Mouse (Mus musculus) CH12.LX (cell line): ENCODE results near the gene Cgrrf1. TPM values are rescaled to one million over a fixed set of nuclear protein-coding genes. Genes with fewer than 3 reads are reported as not detected.

Experiments used
- DNase-seq: peaks from one replicate; pipeline ENCODE4 v3.0.0-alpha.2; 2013; ENCODE audit errors: extremely low read depth
- H3K27ac ChIP-seq: 2 replicates; pipeline ENCODE4 v1.5.1; 2012; ENCODE audit warnings: low read depth, mild to moderate bottlenecking, control low read depth, moderate library complexity; ENCODE audit not compliant: insufficient read depth
- H3K27me3 ChIP-seq: replicated peaks from 2 replicates; pipeline ENCODE3; 2012; ENCODE audit warnings: inconsistent platforms
- H3K36me3 ChIP-seq, 2 experiments: replicated peaks in 1 of 2; 2 replicates each; pipeline versions ENCODE3 to v1.6.1; 2012; ENCODE audit warnings: inconsistent platforms in 1 of 2, low read length in 1 of 2, mild to moderate bottlenecking in 1 of 2, mixed read lengths in 1 of 2, moderate library complexity in 1 of 2; ENCODE audit not compliant: control insufficient read depth in 1 of 2, insufficient read depth in 1 of 2
- H3K4me1 ChIP-seq, 2 experiments: 2 replicates each; pipeline ENCODE4 v1.6.1; 2012; ENCODE audit warnings: inconsistent platforms in 1 of 2, moderate library complexity in 1 of 2; ENCODE audit not compliant: insufficient read depth in 2 of 2, control insufficient read depth in 1 of 2
- H3K4me2 ChIP-seq: 2 replicates; pipeline ENCODE4 v1.6.1; 2012; ENCODE audit warnings: low read depth, mild to moderate bottlenecking, control low read depth; ENCODE audit not compliant: poor library complexity, insufficient read depth, severe bottlenecking
- H3K4me3 ChIP-seq, 3 experiments: fragments of 150-350 bp in 1 of 3; sonication (generic) in 1 of 3; replicated peaks in 1 of 3; 2 replicates each; pipeline versions ENCODE3 to v1.5.1; 2011 to 2012; ENCODE audit warnings: low read depth in 2 of 3, low read length in 2 of 3, mild to moderate bottlenecking in 2 of 3, moderate library complexity in 2 of 3, control low read depth in 1 of 3, improper control_type of control experiment in 1 of 3, inconsistent platforms in 1 of 3, mixed read lengths in 1 of 3; ENCODE audit not compliant: poor library complexity in 1 of 3
- H3K79me2 ChIP-seq: replicated peaks from 2 replicates; pipeline ENCODE4 v1.6.1; 2012; ENCODE audit warnings: mild to moderate bottlenecking, moderate library complexity; ENCODE audit not compliant: control insufficient read depth, poor library complexity, insufficient read depth, severe bottlenecking; ENCODE audit errors: extremely low read depth
- H3K9ac ChIP-seq: 2 replicates; pipeline ENCODE4 v1.6.1; 2012; ENCODE audit warnings: low read depth, mild to moderate bottlenecking, control low read depth, moderate library complexity; ENCODE audit not compliant: insufficient read depth
- H3K9me3 ChIP-seq: replicated peaks from 2 replicates; pipeline ENCODE3; 2012; ENCODE audit warnings: low read length, inconsistent platforms, mixed read lengths
- CHD1 ChIP-seq: IDR thresholded peaks from 2 replicates; pipeline ENCODE4 v1.6.1; 2012; ENCODE audit warnings: low read depth, low read length, improper control_type of control experiment, inconsistent platforms
- CTCF ChIP-seq, 2 experiments: IDR thresholded peaks in 1 of 2; conservative IDR thresholded peaks in 1 of 2; 2 replicates each; pipeline ENCODE4 v1.5.1; 2011 to 2012; ENCODE audit warnings: low read depth in 2 of 2, low read length in 2 of 2, improper control_type of control experiment in 1 of 2, inconsistent platforms in 1 of 2, mild to moderate bottlenecking in 1 of 2, moderate library complexity in 1 of 2
- E2F4 ChIP-seq: IDR thresholded peaks from 2 replicates; pipeline ENCODE4 v1.6.1; 2011; ENCODE audit warnings: low read depth, low read length, improper control_type of control experiment; ENCODE audit not compliant: insufficient replicate concordance
- ELF1 ChIP-seq: IDR thresholded peaks from 2 replicates; pipeline ENCODE4 v1.6.1; 2014; ENCODE audit warnings: low read depth, mild to moderate bottlenecking, inconsistent platforms, low read length, improper control_type of control experiment
- EP300 ChIP-seq: IDR thresholded peaks from 2 replicates; pipeline ENCODE4 v1.6.1; 2011; ENCODE audit warnings: low read length, improper control_type of control experiment
- ETS1 ChIP-seq: conservative IDR thresholded peaks from 2 replicates; pipeline ENCODE4 v1.6.1; 2012; ENCODE audit warnings: low read depth, mild to moderate bottlenecking, inconsistent platforms, low read length, improper control_type of control experiment, moderate library complexity
- HCFC1 ChIP-seq: IDR thresholded peaks from 2 replicates; pipeline ENCODE4 v1.6.1; 2012; ENCODE audit warnings: low read depth, mild to moderate bottlenecking, inconsistent platforms, low read length, improper control_type of control experiment
- MAFK ChIP-seq: IDR thresholded peaks from 2 replicates; pipeline ENCODE4 v1.6.1; 2011; ENCODE audit warnings: low read length, improper control_type of control experiment; ENCODE audit not compliant: insufficient replicate concordance
- MAZ ChIP-seq: IDR thresholded peaks from 2 replicates; pipeline ENCODE4 v1.6.1; 2012; ENCODE audit warnings: low read depth, mild to moderate bottlenecking, inconsistent platforms, low read length, improper control_type of control experiment, moderate library complexity
- MXI1 ChIP-seq: IDR thresholded peaks from 2 replicates; pipeline ENCODE4 v1.6.1; 2011; ENCODE audit warnings: mild to moderate bottlenecking, low read depth, low read length, improper control_type of control experiment
- MYC ChIP-seq: IDR thresholded peaks from 2 replicates; pipeline ENCODE4 v1.6.1; 2011; ENCODE audit warnings: low read depth, mild to moderate bottlenecking, improper control_type of control experiment, low read length
- NRF1 ChIP-seq: IDR thresholded peaks from 2 replicates; pipeline ENCODE4 v1.6.1; 2014; ENCODE audit warnings: low read depth, mild to moderate bottlenecking, inconsistent platforms, low read length, improper control_type of control experiment, moderate library complexity
- POLR2A ChIP-seq: IDR thresholded peaks from 2 replicates; pipeline ENCODE4 v1.6.1; 2011; ENCODE audit warnings: low read depth, mild to moderate bottlenecking, improper control_type of control experiment, low read length
- POLR2AphosphoS2 ChIP-seq: IDR thresholded peaks from 2 replicates; pipeline ENCODE4 v1.6.1; 2011; ENCODE audit warnings: low read depth, low read length, improper control_type of control experiment
- RCOR1 ChIP-seq: conservative IDR thresholded peaks from 2 replicates; pipeline ENCODE4 v1.6.1; 2012; ENCODE audit warnings: low read depth, mild to moderate bottlenecking, inconsistent platforms, low read length, improper control_type of control experiment
- SIN3A ChIP-seq: IDR thresholded peaks from 2 replicates; pipeline ENCODE4 v1.6.1; 2012; ENCODE audit warnings: low read length, improper control_type of control experiment, inconsistent platforms
- SMC3 ChIP-seq: IDR thresholded peaks from 2 replicates; pipeline ENCODE4 v1.6.1; 2011; ENCODE audit warnings: low read depth, low read length, improper control_type of control experiment
- TBP ChIP-seq: conservative IDR thresholded peaks from 2 replicates; pipeline ENCODE4 v1.6.1; 2011; ENCODE audit warnings: low read depth, low read length, improper control_type of control experiment
- ZC3H11A ChIP-seq: IDR thresholded peaks from 2 replicates; pipeline ENCODE4 v1.6.1; 2012; ENCODE audit warnings: low read depth, mild to moderate bottlenecking, inconsistent platforms, low read length, improper control_type of control experiment
- ZKSCAN1 ChIP-seq: IDR thresholded peaks from 2 replicates; pipeline ENCODE4 v1.6.1; 2012; ENCODE audit warnings: low read depth, inconsistent platforms, low read length, improper control_type of control experiment, borderline replicate concordance
- ZMIZ1 ChIP-seq: IDR thresholded peaks from 2 replicates; pipeline ENCODE4 v1.6.1; 2012; ENCODE audit warnings: low read depth, mild to moderate bottlenecking, inconsistent platforms, low read length, improper control_type of control experiment
- dilution Hi-C: fragments of 300-500 bp; cut with MboI; formaldehyde crosslinking; loops from 2 replicates; pipeline ENCODE4 v1.14.3; 2020; ENCODE audit warnings: low sequenced_read_pairs; ENCODE audit not compliant: extremely low pct_unique_long_range_greater_than_20kb, extremely low pct_ligation_motif_present
- in situ Hi-C: fragments of 300-500 bp; cut with MboI; formaldehyde crosslinking; loops from 3 replicates; pipeline ENCODE4 v1.14.3; 2019; ENCODE audit warnings: low sequenced_read_pairs, low pct_ligation_motif_present, low pct_unique_long_range_greater_than_20kb, mixed read lengths
- polyA plus RNA-seq: library from polyadenylated mRNA; unstranded; fragments of >175 nt; gene quantifications from 2 replicates; pipeline ENCODE4 v1.2.1, GENCODE M21; 2012; ENCODE audit warnings: low read depth; ENCODE audit not compliant: insufficient read length
- total RNA-seq, 2 experiments: library from RNA; depleted of rRNA; stranded (reverse); fragments of 300-350 nt in 1 of 2; fragments of >200 nt in 1 of 2; gene quantifications; 2 replicates each; pipeline ENCODE4 v1.2.3; 2012 to 2014

The Cgrrf1 gene
- total and polyA plus RNA-seq, 3 experiments = 9.6 to 17.1 (median 13.1) TPM

DNA sequence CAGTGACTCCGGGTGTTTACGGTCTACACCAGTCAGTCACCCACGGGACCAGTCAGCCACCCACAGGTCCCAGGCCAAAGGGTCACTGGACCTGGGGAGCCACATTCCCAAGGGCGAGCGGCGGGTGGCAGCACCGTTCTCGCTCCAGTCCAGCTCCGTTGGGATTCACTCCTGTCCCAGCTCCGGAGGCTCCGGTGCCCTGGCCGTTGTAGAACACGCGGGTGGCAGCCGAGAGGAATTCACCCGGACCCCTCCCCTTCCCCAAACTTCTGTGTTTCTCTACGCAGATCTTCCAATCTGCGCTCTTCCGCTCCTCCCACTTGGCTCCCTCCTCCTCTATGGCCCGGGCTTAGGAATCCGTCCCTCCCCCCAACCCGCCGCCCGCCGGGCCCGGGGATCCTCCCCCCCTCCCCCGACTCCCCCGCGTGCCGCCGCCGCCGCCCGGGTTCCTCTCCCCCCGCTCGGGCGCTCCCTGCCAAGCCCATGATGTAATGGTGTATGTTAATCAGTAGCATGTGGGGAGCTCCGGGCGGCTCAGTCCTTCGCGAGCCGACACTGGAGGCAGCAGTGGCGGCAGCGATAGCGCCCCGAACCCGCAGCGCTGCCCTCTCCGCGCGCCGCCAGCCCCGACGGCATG lies 50.6 kb downstream of the Cgrrf1 start, which contains the start of gene Samd4:
Samd4 (plus strand) TSS at position 424 of the 637 bp plus-strand sequence.
- no peak within 1 kb of the TSS for H3K27ac ChIP-seq
- dilution Hi-C loops (no loop called here), in situ Hi-C loops (loop anchor here (5.0 to 25.0 kb wide), 3 partner anchors 105 to 355 kb away; no protein-coding TSS in a partner anchor)
- no peaks in the 10 kb centered on the region for H3K9me3 ChIP-seq
- DNase-seq = peak; percentile 44
- H3K27me3 ChIP-seq = peaks cover 13% of the 10 kb centered on the region
- peak within 1 kb of the TSS; percentile 100 for H3K4me2 ChIP-seq
- H3K36me3 ChIP-seq = no peaks in the 10 kb centered on the region
- peak within 1 kb of the TSS in 2 of 3 experiments; percentile 25 to 64 for H3K4me3 ChIP-seq
- H3K4me1 ChIP-seq = peaks cover 3 to 22% of the 10 kb centered on the region in 2 experiments
- TF ChIP-seq POLR2A (no peak), MAFK (no peak), E2F4 (no peak), ETS1 (no peak), SIN3A (no peak), MYC (no peak), ZMIZ1 (no peak), TBP (no peak), ELF1 (no peak), ZC3H11A (no peak), ZKSCAN1 (no peak), EP300 (no peak), CTCF (conservative IDR thresholded peaks at IDR 0.05 in 1 of 2, IDR thresholded peaks at IDR 0.05 in 1 of 2; ENCODE audit: low read depth in 2 of 2, low read length in 2 of 2) (no peak), MXI1 (no peak), RCOR1 (no peak), POLR2AphosphoS2 (no peak), CHD1 (no peak), MAZ (no peak), SMC3 (no peak)
- H3K79me2 ChIP-seq = no peaks in the 10 kb centered on the region
- no peak within 1 kb of the TSS for H3K9ac ChIP-seq

DNA sequence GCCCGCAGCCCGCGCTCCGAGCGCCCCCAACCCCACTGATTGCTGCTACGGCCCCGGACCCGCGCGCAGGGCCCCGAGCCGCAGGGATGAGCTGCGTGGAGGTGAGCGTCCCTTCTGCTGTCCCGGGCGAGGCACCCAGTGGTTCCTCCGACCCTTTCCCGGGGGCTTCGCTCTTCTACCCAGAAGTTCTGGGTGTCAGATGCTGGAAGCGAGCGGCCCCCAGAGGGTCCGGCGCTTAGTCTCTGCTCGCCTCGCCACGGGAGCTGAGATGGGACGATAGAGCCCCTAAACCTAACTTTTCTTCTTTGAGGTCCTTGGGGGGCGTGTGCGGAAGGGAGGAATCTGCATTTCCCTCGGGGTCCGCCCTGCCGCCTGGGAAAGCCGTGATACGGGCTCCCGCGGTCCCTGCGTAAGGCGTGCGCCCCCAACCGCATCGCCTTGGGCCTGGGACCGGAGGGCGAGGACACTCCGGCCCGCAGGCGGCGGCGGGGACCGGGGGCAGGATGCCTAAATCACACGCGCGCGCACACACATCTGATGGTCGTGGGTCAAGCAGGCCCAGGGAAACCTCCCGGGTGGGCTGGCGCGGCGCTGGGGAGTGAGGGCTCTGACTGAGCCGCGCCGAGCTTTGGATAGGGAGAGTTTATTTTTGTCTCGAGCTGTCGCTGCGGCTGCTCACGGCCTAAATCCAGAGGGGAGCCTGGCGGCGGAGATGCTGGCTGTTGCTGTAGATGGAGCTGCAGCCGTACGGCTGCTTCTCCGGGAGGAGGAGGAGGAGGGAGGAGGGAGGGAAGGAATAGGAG lies 51.3 kb downstream of the Cgrrf1 start:
- TF ChIP-seq NRF1 (no peak), HCFC1 (no peak)
- Histone ChIP-seq H3K9me3 (no peaks in the 10 kb centered on the region), H3K36me3 (no peaks in the 10 kb centered on the region), H3K4me2 (peak overlapping the region; percentile 100), H3K79me2 (no peaks in the 10 kb centered on the region), H3K27ac (no peak overlapping the region), H3K27me3 (peaks cover 13% of the 10 kb centered on the region), H3K9ac (no peak overlapping the region), H3K4me3 (peak overlapping the region in 2 of 3 experiments; percentile 25 to 64), H3K4me1 (peaks cover 3 to 22% of the 10 kb centered on the region in 2 experiments)
- in situ Hi-C loops (loop anchor here (5.0 to 25.0 kb wide), 3 partner anchors 104 to 354 kb away; no protein-coding TSS in a partner anchor), dilution Hi-C loops (no loop called here)
- DNase-seq = peak; percentile 31
